Mouse (Mus musculus): Measurements from ENCODE around the gene Nlrc4. TPM values are rescaled to one million over a fixed set of nuclear protein-coding genes. Genes with fewer than 3 reads are reported as not detected.

Nlrc4 gene
- total and polyA plus RNA-seq, 2 experiments from 2014 or later = 0.22 TPM; not detected in 1

GRCm38 (mm10) chr17:74449776-74450175 lies 9.2 kb downstream of the Nlrc4 start:
- ATAC-seq (ENCODE audit: insufficient read depth, low read depth) (no peak), DNase-seq (ENCODE audit: low spot score) (no peak)
- Histone ChIP-seq H3K9ac (replicated peaks; ENCODE audit: low read depth, low read length) (no peak overlapping the region), H3K4me3 (ENCODE audit: low read depth, low read length) (no peak overlapping the region), H3K9me3 (replicated peaks; ENCODE audit: control insufficient read depth, low read length) (no peaks in the 10 kb centered on the region), H3K27ac (ENCODE audit: low read depth) (no peak overlapping the region), H3K4me1 (ENCODE audit: control insufficient read depth, insufficient read depth) (no peaks in the 10 kb centered on the region), H3K36me3 (replicated peaks; ENCODE audit: control insufficient read depth, insufficient read depth, low read length) (no peaks in the 10 kb centered on the region), H3K4me2 (ENCODE audit: low read depth, low read length) (no peak overlapping the region), H3K27me3 (ENCODE audit: control insufficient read depth, insufficient read depth, low read length) (no peaks in the 10 kb centered on the region)
- 80% methylated on average over 10 of the region's 10 CpGs for WGBS
- TF ChIP-seq CTCF (IDR thresholded peaks at IDR 0.05; ENCODE audit: low read depth) = no peak
- TF ChIP-seq EP300 (IDR thresholded peaks at IDR 0.05; ENCODE audit: low read depth) = no peak

DNA sequence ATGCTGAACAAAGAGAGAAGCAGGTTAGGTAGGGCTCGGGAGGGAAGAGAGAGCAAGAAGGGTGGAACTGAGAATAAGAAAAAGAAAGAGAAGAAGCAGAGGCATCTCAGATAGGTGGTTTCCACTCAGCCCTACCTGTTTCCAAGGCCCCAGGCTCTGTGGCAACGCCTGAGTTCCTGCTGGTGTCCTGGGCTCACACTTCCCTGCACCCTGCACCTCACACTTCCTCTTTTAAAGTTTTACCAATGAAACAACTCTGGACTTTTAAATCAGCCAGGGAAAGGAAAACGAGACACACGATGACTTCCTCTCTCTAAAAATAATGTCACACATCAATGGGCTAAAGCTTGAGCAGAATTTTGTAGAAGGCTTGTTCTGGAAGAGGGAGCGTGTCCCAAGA lies 18.5 kb downstream of the Nlrc4 start:
- WGBS = 58% methylated on average over 5 of the region's 5 CpGs
- no peaks in the 10 kb centered on the region for H3K27me3 ChIP-seq (ENCODE audit: control insufficient read depth, insufficient read depth, low read length)
- H3K4me2 ChIP-seq (ENCODE audit: low read depth, low read length) = no peak overlapping the region
- ATAC-seq (ENCODE audit: insufficient read depth, low read depth) (no peak), DNase-seq (ENCODE audit: low spot score) (no peak)
- H3K4me1 ChIP-seq (ENCODE audit: control insufficient read depth, insufficient read depth) = no peaks in the 10 kb centered on the region
- no peaks in the 10 kb centered on the region for H3K36me3 ChIP-seq (replicated peaks; ENCODE audit: control insufficient read depth, insufficient read depth, low read length)
- no peak overlapping the region for H3K9ac ChIP-seq (replicated peaks; ENCODE audit: low read depth, low read length)
- H3K4me3 ChIP-seq (ENCODE audit: low read depth, low read length) = no peak overlapping the region
- no peaks in the 10 kb centered on the region for H3K9me3 ChIP-seq (replicated peaks; ENCODE audit: control insufficient read depth, low read length)
- no peak for TF ChIP-seq EP300 (IDR thresholded peaks at IDR 0.05; ENCODE audit: low read depth)
- TF ChIP-seq CTCF (IDR thresholded peaks at IDR 0.05; ENCODE audit: low read depth) = no peak
- H3K27ac ChIP-seq (ENCODE audit: low read depth) = no peak overlapping the region

DNA sequence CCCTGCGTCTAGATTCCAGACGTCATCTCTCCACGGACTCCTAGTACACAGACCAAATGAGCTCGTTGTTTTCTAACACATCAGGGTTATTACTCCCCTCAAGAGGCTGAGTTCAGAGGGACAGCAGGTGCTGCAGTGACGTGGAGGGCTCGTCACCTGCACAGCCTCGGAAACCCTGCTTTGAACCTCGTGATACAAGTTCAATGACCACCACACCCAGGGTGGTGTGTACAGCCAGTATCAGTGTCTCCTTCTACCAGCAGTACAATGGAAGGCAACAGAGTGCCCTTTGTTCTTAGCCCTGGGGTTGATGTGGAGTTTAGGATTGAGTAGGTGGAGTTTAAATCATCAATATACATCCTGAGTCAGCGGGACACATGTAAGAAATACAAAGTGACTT lies 21.2 kb downstream of the Nlrc4 start:
- Histone ChIP-seq H3K4me1 (ENCODE audit: control insufficient read depth, insufficient read depth) (no peaks in the 10 kb centered on the region), H3K36me3 (replicated peaks; ENCODE audit: control insufficient read depth, insufficient read depth, low read length) (no peaks in the 10 kb centered on the region), H3K4me2 (ENCODE audit: low read depth, low read length) (no peak overlapping the region), H3K4me3 (ENCODE audit: low read depth, low read length) (no peak overlapping the region), H3K27ac (ENCODE audit: low read depth) (no peak overlapping the region), H3K9me3 (replicated peaks; ENCODE audit: control insufficient read depth, low read length) (no peaks in the 10 kb centered on the region), H3K27me3 (ENCODE audit: control insufficient read depth, insufficient read depth, low read length) (no peaks in the 10 kb centered on the region), H3K9ac (replicated peaks; ENCODE audit: low read depth, low read length) (no peak overlapping the region)
- ATAC-seq (ENCODE audit: insufficient read depth, low read depth) (no peak), DNase-seq (ENCODE audit: low spot score) (no peak)
- TF ChIP-seq EP300 (IDR thresholded peaks at IDR 0.05; ENCODE audit: low read depth) = no peak
- TF ChIP-seq CTCF (IDR thresholded peaks at IDR 0.05; ENCODE audit: low read depth) = no peak
- WGBS = 80% methylated on average over 9 of the region's 9 CpGs

- Histone ChIP-seq H3K4me3 (ENCODE audit: low read depth, low read length) (no peak overlapping the region), H3K9me3 (replicated peaks; ENCODE audit: control insufficient read depth, low read length) (no peaks in the 10 kb centered on the region), H3K4me1 (ENCODE audit: control insufficient read depth, insufficient read depth) (peaks cover 12% of the 10 kb centered on the region; the same call in 1 of the 2 replicates), H3K4me2 (ENCODE audit: low read depth, low read length) (no peak overlapping the region), H3K36me3 (replicated peaks; ENCODE audit: control insufficient read depth, insufficient read depth, low read length) (no peaks in the 10 kb centered on the region), H3K9ac (replicated peaks; ENCODE audit: low read depth, low read length) (no peak overlapping the region), H3K27ac (ENCODE audit: low read depth) (no peak overlapping the region), H3K27me3 (ENCODE audit: control insufficient read depth, insufficient read depth, low read length) (no peaks in the 10 kb centered on the region)
- ATAC-seq (ENCODE audit: insufficient read depth, low read depth) = no peak
- 66% methylated on average over 5 of the region's 5 CpGs for WGBS
- TF ChIP-seq CTCF (IDR thresholded peaks at IDR 0.05; ENCODE audit: low read depth) = no peak
- no peak for DNase-seq (ENCODE audit: low spot score)
Measured at GRCm38 (mm10) chr17:74432631-74433030, 26.3 kb downstream of the Nlrc4 start.

DNA sequence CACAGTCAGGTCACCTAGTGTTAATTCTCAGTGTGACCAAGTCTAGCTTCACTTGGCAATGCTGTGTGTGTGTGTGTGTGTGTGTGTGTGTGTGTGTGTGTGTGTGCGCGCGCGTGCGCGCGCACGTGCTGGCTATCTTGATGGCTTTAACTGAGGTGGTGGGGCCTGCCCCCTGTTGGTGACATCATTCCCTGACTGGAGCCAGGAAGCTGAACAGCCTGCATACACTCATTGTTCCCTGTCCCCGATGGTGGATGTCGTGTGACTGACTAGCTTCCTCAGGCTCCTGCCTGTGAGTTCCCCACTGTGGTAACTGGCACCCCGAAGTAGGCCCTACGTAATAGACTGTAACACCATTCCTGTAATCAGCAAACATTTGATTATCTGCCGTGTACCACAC lies 27.5 kb downstream of the Nlrc4 start:
- Histone ChIP-seq H3K36me3 (replicated peaks; ENCODE audit: control insufficient read depth, insufficient read depth, low read length) (0 out of 2 replicates have a peak, but pooled peaks cover 6% of the 10 kb centered on the region), H3K4me2 (ENCODE audit: low read depth, low read length) (no peak overlapping the region), H3K4me3 (ENCODE audit: low read depth, low read length) (no peak overlapping the region), H3K4me1 (ENCODE audit: control insufficient read depth, insufficient read depth) (peaks cover 12% of the 10 kb centered on the region; the same call in 1 of the 2 replicates), H3K9me3 (replicated peaks; ENCODE audit: control insufficient read depth, low read length) (no peaks in the 10 kb centered on the region), H3K27ac (ENCODE audit: low read depth) (no peak overlapping the region), H3K9ac (replicated peaks; ENCODE audit: low read depth, low read length) (no peak overlapping the region), H3K27me3 (ENCODE audit: control insufficient read depth, insufficient read depth, low read length) (no peaks in the 10 kb centered on the region)
- DNase-seq (ENCODE audit: low spot score) (no peak), ATAC-seq (ENCODE audit: insufficient read depth, low read depth) (peak; percentile 8; the same call in 1 of the 2 replicates)
- TF ChIP-seq EP300 (IDR thresholded peaks at IDR 0.05; ENCODE audit: low read depth) = no peak
- TF ChIP-seq CTCF (IDR thresholded peaks at IDR 0.05; ENCODE audit: low read depth) = no peak; the same call in 1 of the 2 replicates
- WGBS = 67% methylated on average over 13 of the region's 13 CpGs

DNA sequence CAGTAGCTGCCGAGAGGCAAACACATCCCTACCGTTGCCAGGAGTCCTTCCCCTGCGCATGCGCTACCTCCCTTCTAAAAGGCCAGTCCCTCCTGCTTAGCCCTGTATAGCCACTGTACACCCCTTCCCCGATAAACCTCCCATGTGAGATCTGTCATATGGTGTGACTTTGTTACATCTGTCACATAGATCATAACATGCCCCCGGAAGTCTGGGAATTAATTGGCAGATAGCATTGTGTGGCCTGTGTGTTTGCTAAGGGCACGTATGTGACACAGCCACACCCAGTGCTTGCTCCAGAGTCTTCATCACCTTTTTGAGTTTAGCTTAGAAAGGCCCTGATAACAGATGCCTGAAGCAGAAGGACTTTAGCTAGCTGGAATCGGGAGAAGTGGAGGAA lies 28.9 kb downstream of the Nlrc4 start:
- ATAC-seq (ENCODE audit: insufficient read depth, low read depth) (no peak), DNase-seq (ENCODE audit: low spot score) (no peak)
- Histone ChIP-seq H3K36me3 (replicated peaks; ENCODE audit: control insufficient read depth, insufficient read depth, low read length) (0 out of 2 replicates have a peak, but pooled peaks cover 6% of the 10 kb centered on the region), H3K9me3 (replicated peaks; ENCODE audit: control insufficient read depth, low read length) (no peaks in the 10 kb centered on the region), H3K9ac (replicated peaks; ENCODE audit: low read depth, low read length) (no peak overlapping the region), H3K4me3 (ENCODE audit: low read depth, low read length) (no peak overlapping the region), H3K27me3 (ENCODE audit: control insufficient read depth, insufficient read depth, low read length) (no peaks in the 10 kb centered on the region), H3K4me1 (ENCODE audit: control insufficient read depth, insufficient read depth) (peaks cover 12% of the 10 kb centered on the region; the same call in 1 of the 2 replicates), H3K4me2 (ENCODE audit: low read depth, low read length) (no peak overlapping the region), H3K27ac (ENCODE audit: low read depth) (peak overlapping the region; percentile 17; the same call in 1 of the 2 replicates)
- TF ChIP-seq EP300 (IDR thresholded peaks at IDR 0.05; ENCODE audit: low read depth) (no peak), CTCF (IDR thresholded peaks at IDR 0.05; ENCODE audit: low read depth) (no peak)
- 61% methylated on average over 8 of the region's 8 CpGs for WGBS

Data from heart, postnatal 0 days (tissue).